Mouse (Mus musculus) left cerebral cortex, postnatal 14 days (tissue): ENCODE results near the gene Gm10024. TPM values are rescaled to one million over a fixed set of nuclear protein-coding genes. Genes with fewer than 3 reads are reported as not detected.
"Not testable (repeated sequence)": the region's sequence is repeated elsewhere in the genome, so short reads cannot be mapped to it uniquely, and the experiment has no call there.

ENCODE experiments used
- DNase-seq, 2 experiments: peaks; one replicate each; pipeline ENCODE4 v3.0.0; 2021 to 2022; ENCODE audit warnings: low spot score in 2 of 2, mixed read lengths in 1 of 2
- intact Hi-C: fragments of 180-260 bp; cut with DNase I; formaldehyde crosslinking; loops from one replicate; pipeline ENCODE4 v1.15.1; 2025
- total RNA-seq, 2 experiments: library from RNA; stranded (reverse); gene quantifications; 2 replicates each; pipeline ENCODE4 v1.2.3; 2021

Gene Gm10024
- total RNA-seq, 2 experiments from 2014 or later: not detected

GRCm38 (mm10) chr10:77726186-77726585, 14.9 kb downstream of the Gm10024 start, which contains the start of gene Gm10100:
Gm10100 (plus strand) TSS chr10:77726486.
- no peak for DNase-seq
- intact Hi-C loops: no loop called here

- DNase-seq: no peak
- intact Hi-C loops: no loop called here
Measured at GRCm38 (mm10) chr10:77728280-77728679, 17.0 kb downstream of the Gm10024 start.

GRCm38 (mm10) chr10:77729241-77729640, 18.0 kb downstream of the Gm10024 start:
- intact Hi-C loops: no loop called here
- DNase-seq: no peak

GRCm38 (mm10) chr10:77735928-77736327, 24.7 kb downstream of the Gm10024 start:
- no peak for DNase-seq
- intact Hi-C loops: no loop called here

DNA sequence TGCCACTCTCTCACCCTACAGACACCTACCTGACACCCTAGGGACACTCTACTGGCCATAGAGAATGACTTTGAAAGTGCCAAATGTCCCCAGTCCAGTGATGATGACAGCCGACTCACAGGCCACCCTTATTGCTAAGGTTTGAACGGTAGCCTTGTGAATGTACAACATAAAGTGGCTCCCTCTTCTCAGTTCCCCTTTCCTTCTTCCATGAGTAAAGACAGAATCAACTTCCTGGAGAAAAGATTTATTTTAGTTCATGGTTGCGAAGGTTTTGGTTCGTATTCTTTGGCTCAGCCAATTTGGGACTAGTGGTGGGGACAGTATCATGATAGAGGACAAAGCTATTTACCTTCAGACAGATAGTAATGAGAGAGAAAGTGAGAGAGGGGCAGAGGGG, 27.7 kb downstream of the Gm10024 start:
- no peak for DNase-seq
- intact Hi-C loops: no loop called here

- intact Hi-C loops, DNase-seq: not testable (repeated sequence)
Measured at GRCm38 (mm10) chr10:77741924-77742688, 30.8 kb downstream of the Gm10024 start, which contains the start of gene Gm18596. Gm18596 (minus strand) TSS chr10:77742638.

GRCm38 (mm10) chr10:77750686-77751085, 39.4 kb downstream of the Gm10024 start:
- DNase-seq, intact Hi-C loops: not testable (repeated sequence)

GRCm38 (mm10) chr10:77751254-77751653, 40.0 kb downstream of the Gm10024 start, which contains the start of gene Gm9736:
Gm9736 (minus strand) TSS chr10:77751354.
- DNase-seq, intact Hi-C loops: not testable (repeated sequence)

GRCm38 (mm10) chr10:77752312-77752711, 41.1 kb downstream of the Gm10024 start:
- intact Hi-C loops: not testable (repeated sequence)

GRCm38 (mm10) chr10:77753448-77753847, 42.2 kb downstream of the Gm10024 start:
- DNase-seq: no peak
- intact Hi-C loops: no loop called here

More at GRCm38 (mm10) chr10:77752312-77752711, 41.1 kb downstream of the Gm10024 start:
- DNase-seq: not testable (repeated sequence)

- intact Hi-C loops, DNase-seq: not testable (repeated sequence)
Measured at GRCm38 (mm10) chr10:77759582-77759981, 48.3 kb downstream of the Gm10024 start, which contains the start of gene Gm3233. Gm3233 (minus strand) TSS chr10:77759682.

Other genes starting within 250 kb of the Gm10024 start
- gene Fam207a, start 195.7 kb upstream of the Gm10024 start, total RNA-seq: 10 to 100 TPM; 32.2 to 33.4 TPM
- gene Itgb2, start 181.2 kb upstream of the Gm10024 start, total RNA-seq: 1 to 10 TPM; 3.1 to 3.2 TPM
- 10 to 100 TPM; 74.0 to 75.1 TPM for gene Pttg1ip, start 129.7 kb upstream of the Gm10024 start, total RNA-seq
- gene Sumo3, start 105.4 kb upstream of the Gm10024 start, total RNA-seq: 100 to 1,000 TPM; 129 to 135 TPM
- 10 to 100 TPM in 1 of 2 experiments, 1 to 10 TPM in 1; 6.7 to 15.7 TPM for gene Gm49325, start 105.3 kb upstream of the Gm10024 start, total RNA-seq
- 10 to 100 TPM; 36.3 to 41.6 TPM for gene Ube2g2, start 89.2 kb upstream of the Gm10024 start, total RNA-seq
- gene Tspear, start 24.9 kb upstream of the Gm10024 start, total RNA-seq: under 1 TPM in 1 of 2 experiments, not detected in 1; 0.15 TPM
- gene Gm19402, start 20.7 kb upstream of the Gm10024 start, total RNA-seq: not detected
- not detected for gene Gm9508, start 14.2 kb upstream of the Gm10024 start, total RNA-seq
- not detected for gene Gm10272, start 4.8 kb upstream of the Gm10024 start, total RNA-seq
- gene Gm10142, start 4.3 kb downstream of the Gm10024 start, total RNA-seq: not detected
- gene Krtap12-1, start 9.1 kb downstream of the Gm10024 start, total RNA-seq: not detected
- not detected for gene Gm10100, start 15.0 kb downstream of the Gm10024 start, total RNA-seq
- gene Gm18596, start 31.2 kb downstream of the Gm10024 start, total RNA-seq: not detected
- gene Gm9736, start 39.9 kb downstream of the Gm10024 start, total RNA-seq: not detected
- gene Gm3233, start 48.2 kb downstream of the Gm10024 start, total RNA-seq: not detected
- gene Gm3238, start 59.9 kb downstream of the Gm10024 start, total RNA-seq: not detected
- not detected for gene Gm7138, start 65.5 kb downstream of the Gm10024 start, total RNA-seq
- not detected for gene Gm3250, start 71.1 kb downstream of the Gm10024 start, total RNA-seq
- not detected for gene Gm7137, start 76.7 kb downstream of the Gm10024 start, total RNA-seq
- not detected for gene Gm9639, start 83.6 kb downstream of the Gm10024 start, total RNA-seq
- gene Gm19668, start 87.7 kb downstream of the Gm10024 start, total RNA-seq: not detected
- not detected for gene Gm9507, start 100.4 kb downstream of the Gm10024 start, total RNA-seq
- not detected for gene Gm2696, start 103.2 kb downstream of the Gm10024 start, total RNA-seq
- not detected for gene Krtap10-4, start 115.6 kb downstream of the Gm10024 start, total RNA-seq
- gene Krtap10-10, start 124.5 kb downstream of the Gm10024 start, total RNA-seq: not detected
- not detected for gene Gm36176, start 135.3 kb downstream of the Gm10024 start, total RNA-seq
- not detected for gene Gm10318, start 141.4 kb downstream of the Gm10024 start, total RNA-seq
- not detected for gene Gm3285, start 150.5 kb downstream of the Gm10024 start, total RNA-seq
- gene Lrrc3, start 191.1 kb downstream of the Gm10024 start, total RNA-seq: 10 to 100 TPM; 19.4 to 20.8 TPM